In the genomic region with DNA sequence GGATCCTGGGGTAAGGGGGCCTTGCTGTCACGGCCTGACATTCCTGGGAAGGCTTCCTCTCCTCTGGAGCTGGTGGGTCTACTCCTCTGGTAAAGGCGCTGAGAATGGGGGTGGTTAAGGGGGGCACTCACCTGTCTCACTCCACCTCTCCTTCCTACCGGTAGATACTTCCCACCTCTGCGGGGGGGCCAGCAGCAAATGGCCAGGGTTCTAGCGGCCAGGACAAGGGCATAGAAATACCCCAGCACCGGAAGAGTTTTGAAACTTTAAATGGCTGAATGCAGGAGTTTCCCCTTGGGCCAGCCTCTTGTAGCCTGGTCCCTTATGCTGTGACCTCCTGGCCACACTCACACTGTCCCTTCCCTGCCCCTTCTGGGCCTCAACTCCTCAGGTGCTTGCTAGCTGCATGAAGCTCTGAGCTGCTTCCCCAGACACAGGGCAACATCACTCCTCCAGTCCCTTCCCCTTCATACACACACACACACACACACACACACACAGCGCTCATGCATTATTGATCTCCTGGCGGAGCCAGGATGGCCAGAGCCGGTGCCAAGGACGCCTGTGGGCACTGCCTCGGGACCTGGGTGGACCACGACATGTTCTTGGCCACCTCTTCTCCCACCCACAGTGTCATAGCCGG, we compare ENCODE assay signal across 9 mouse cellular contexts. TPM values are rescaled to one million over a fixed set of nuclear protein-coding genes. Genes with fewer than 3 reads are reported as not detected.
A peak's percentile ranks its signal among the peaks of the same experiment; 100 is the strongest.
DNase-seq lines count a peak whose midpoint lies in the region; ATAC-seq and TF ChIP-seq lines count a peak whose summit lies in the region.
"Had no signal": no experiment of that assay in that cellular context is flagged by ENCODE, and none has a peak within 500 bp of the region (broad histone marks: within the 10 kb centered on the region; RNA-seq: fewer than 3 reads in every experiment).

No protein-coding gene starts in this region.

- no peaks in the 10 kb centered on the region for H3K9me3 ChIP-seq in heart, embryonic 10.5 days
- H3K9me3 ChIP-seq in limb, embryonic 14.5 days (ENCODE audit: control insufficient read depth, low read length): no peaks in the 10 kb centered on the region

- peaks cover 57% of the 10 kb centered on the region for H3K36me3 ChIP-seq in heart, embryonic 10.5 days
- peaks cover 48% of the 10 kb centered on the region for H3K36me3 ChIP-seq in limb, embryonic 14.5 days (ENCODE audit: control insufficient read depth, insufficient read depth, low read length)

- TF ChIP-seq POLR2A in limb, embryonic 14.5 days (IDR thresholded peaks at IDR 0.05; ENCODE audit: borderline replicate concordance, extremely low read depth, insufficient read depth, insufficient read length): no peak

- no peaks in the 10 kb centered on the region for H3K27me3 ChIP-seq in heart, embryonic 10.5 days (ENCODE audit: insufficient read depth, poor library complexity, severe bottlenecking)
- no peaks in the 10 kb centered on the region for H3K27me3 ChIP-seq in limb, embryonic 14.5 days (ENCODE audit: control insufficient read depth, insufficient read depth, low read length)

- 0 out of 2 replicates have a peak, but pooled peaks have one; percentile 16 for ATAC-seq in erythroblast, adult 5-6 weeks (replicated peaks; ENCODE audit: low FRiP score, poor library complexity, severe bottlenecking)
- 0 out of 2 replicates have a peak, but pooled peaks have one; percentile 20 for ATAC-seq in limb, embryonic 14.5 days (ENCODE audit: low FRiP score, low read depth)

- 25% methylated on average over 13 of the region's 13 CpGs for WGBS in heart, embryonic 10.5 days
- 26% methylated on average over 13 of the region's 13 CpGs for WGBS in limb, embryonic 14.5 days

- H3K4me2 ChIP-seq in limb, embryonic 14.5 days (replicated peaks; ENCODE audit: low read depth, low read length, severe bottlenecking): peak overlapping the region; percentile 92

- peak overlapping the region; percentile 79 for H3K9ac ChIP-seq in limb, embryonic 14.5 days (ENCODE audit: low read depth, low read length, severe bottlenecking)

- peaks cover 25% of the 10 kb centered on the region for H3K4me1 ChIP-seq in heart, embryonic 10.5 days
- peaks cover 9% of the 10 kb centered on the region for H3K4me1 ChIP-seq in limb, embryonic 14.5 days (ENCODE audit: control insufficient read depth, insufficient read depth, low read length)

- peak overlapping the region; percentile 84 for H3K27ac ChIP-seq in heart, embryonic 10.5 days
- H3K27ac ChIP-seq in limb, embryonic 14.5 days (replicated peaks; ENCODE audit: low read depth, low read length): no peak overlapping the region

- H3K4me3 ChIP-seq in heart, embryonic 10.5 days: peak overlapping the region; percentile 75
- H3K4me3 ChIP-seq in limb, embryonic 14.5 days (replicated peaks; ENCODE audit: low read length): peak overlapping the region; percentile 73

- DNase-seq in heart, embryonic 10.5 days (ENCODE audit: low spot score): no peak
- no peak for DNase-seq in heart, adult 9 months (ENCODE audit: low spot score in 2 of 2)
- peak; percentile 32 for DNase-seq in CD4-positive helper T cell, adult 2 months (ENCODE audit: low read depth, low spot score)
- no peak for DNase-seq in limb, embryonic 14.5 days (ENCODE audit: low spot score)
- peak; percentile 28 for DNase-seq in retina, postnatal 1 day
- no peak for DNase-seq in layer of hippocampus, adult 18-20 months (ENCODE audit: low spot score in 2 of 2)
- DNase-seq in ovary, adult 18-20 months (ENCODE audit: low spot score): no peak

RNA-seq across cellular contexts. Expression of a gene that starts 0.6 kb away (rescaled TPM):
- polyA plus RNA-seq in heart, embryonic 10.5 days (2016; fragmentation: Nextera tagmentation; extraction: Ambion mirVana): 6.5 and 9.4 TPM in 2 replicates
- 5.6 and 7.3 TPM in 2 replicates for total RNA-seq in erythroblast, adult 5-6 weeks (2015; ENCODE audit: low replicate concordance)
- total RNA-seq in erythroblast, adult 5-6 weeks (2017; ENCODE audit: low replicate concordance): 2.1 and 5.7 TPM in 2 replicates
- 12.7 and 15.9 TPM in 2 replicates for polyA plus RNA-seq in limb, embryonic 14.5 days (2012; rRNA removed)
- polyA plus RNA-seq in limb, embryonic 14.5 days (2014; fragmentation: Nextera tagmentation; extraction: Ambion mirVana): 6.9 and 7.0 TPM in 2 replicates
- 10 to 100 TPM; 16.3 to 17.7 TPM for total RNA-seq in layer of hippocampus, adult 18-20 months (2021)

RNA-seq across cellular contexts. Expression of a gene that starts 9.7 kb away (rescaled TPM):
- 82.7 and 93.1 TPM in 2 replicates for polyA plus RNA-seq in heart, embryonic 10.5 days (2016; fragmentation: Nextera tagmentation; extraction: Ambion mirVana)
- total RNA-seq in erythroblast, adult 5-6 weeks (2015; ENCODE audit: low replicate concordance): 8.8 TPM in 2 replicates
- 5.6 and 6.2 TPM in 2 replicates for total RNA-seq in erythroblast, adult 5-6 weeks (2017; ENCODE audit: low replicate concordance)
- 84.5 and 92.2 TPM in 2 replicates for polyA plus RNA-seq in limb, embryonic 14.5 days (2012; rRNA removed)
- polyA plus RNA-seq in limb, embryonic 14.5 days (2014; fragmentation: Nextera tagmentation; extraction: Ambion mirVana): 77.3 and 82.3 TPM in 2 replicates
- 10 to 100 TPM; 76.0 to 80.4 TPM for total RNA-seq in layer of hippocampus, adult 18-20 months (2021)

RNA-seq across cellular contexts. Expression of a gene that starts 9.9 kb away (rescaled TPM):
- 0.28 and 0.35 TPM in 2 replicates for polyA plus RNA-seq in heart, embryonic 10.5 days (2016; fragmentation: Nextera tagmentation; extraction: Ambion mirVana)
- total RNA-seq in erythroblast, adult 5-6 weeks (2015; ENCODE audit: low replicate concordance): 6.5 TPM in 1 of 2 replicates, not detected in the other
- 0.17 TPM in 1 of 2 replicates, not detected in the other for total RNA-seq in erythroblast, adult 5-6 weeks (2017; ENCODE audit: low replicate concordance)
- 0.63 and 0.95 TPM in 2 replicates for polyA plus RNA-seq in limb, embryonic 14.5 days (2012; rRNA removed)
- 0.69 and 0.91 TPM in 2 replicates for polyA plus RNA-seq in limb, embryonic 14.5 days (2014; fragmentation: Nextera tagmentation; extraction: Ambion mirVana)
- total RNA-seq in layer of hippocampus, adult 18-20 months (2021): under 1 TPM; 0.74 to 0.94 TPM

RNA-seq across cellular contexts. Expression of a gene that starts 21.3 kb away (rescaled TPM):
- polyA plus RNA-seq in heart, embryonic 10.5 days (2016; fragmentation: Nextera tagmentation; extraction: Ambion mirVana): 21.3 and 30.0 TPM in 2 replicates
- 0.84 TPM in 1 of 2 replicates, not detected in the other for total RNA-seq in erythroblast, adult 5-6 weeks (2015; ENCODE audit: low replicate concordance)
- 2.0 and 3.1 TPM in 2 replicates for total RNA-seq in erythroblast, adult 5-6 weeks (2017; ENCODE audit: low replicate concordance)
- polyA plus RNA-seq in limb, embryonic 14.5 days (2012; rRNA removed): 23.3 and 29.0 TPM in 2 replicates
- 20.3 and 21.4 TPM in 2 replicates for polyA plus RNA-seq in limb, embryonic 14.5 days (2014; fragmentation: Nextera tagmentation; extraction: Ambion mirVana)
- total RNA-seq in layer of hippocampus, adult 18-20 months (2021): 1 to 10 TPM; 4.0 to 4.9 TPM

RNA-seq across cellular contexts. Expression of a gene that starts 37.9 kb away (rescaled TPM):
- polyA plus RNA-seq in heart, embryonic 10.5 days (2016; fragmentation: Nextera tagmentation; extraction: Ambion mirVana): 0.47 and 2.3 TPM in 2 replicates
- not detected in 2 replicates for total RNA-seq in erythroblast, adult 5-6 weeks (2015; ENCODE audit: low replicate concordance)
- not detected in 2 replicates for total RNA-seq in erythroblast, adult 5-6 weeks (2017; ENCODE audit: low replicate concordance)
- polyA plus RNA-seq in limb, embryonic 14.5 days (2012; rRNA removed): 4.8 and 5.6 TPM in 2 replicates
- polyA plus RNA-seq in limb, embryonic 14.5 days (2014; fragmentation: Nextera tagmentation; extraction: Ambion mirVana): 3.9 and 4.5 TPM in 2 replicates
- 1 to 10 TPM in 1 of 2 experiments, under 1 TPM in 1; 0.79 to 1.1 TPM for total RNA-seq in layer of hippocampus, adult 18-20 months (2021)
- total RNA-seq: neutrophil, adult 5-6 weeks had no signal

Comparison
In these comparisons a context has a peak if more than half of its experiments do, and no peak if none do; other contexts are left out.
1. DNase-seq: peak in CD4-positive helper T cell, adult 2 months (single experiment) and retina, postnatal 1 day (single experiment); none in heart, embryonic 10.5 days (single experiment), heart, adult 9 months (0 of 2), limb, embryonic 14.5 days (single experiment), layer of hippocampus, adult 18-20 months (0 of 2) and ovary, adult 18-20 months (single experiment).
2. RNA of a gene that starts 9.7 kb away (total RNA-seq): 76.0 to 80.4 TPM in layer of hippocampus, adult 18-20 months; 5.6 to 8.8 TPM in erythroblast, adult 5-6 weeks; every median in the first group is over 4 times any median in the second.